Mouse (Mus musculus): ENCODE results near the gene Ttc9. TPM values are rescaled to one million over a fixed set of nuclear protein-coding genes. Genes with fewer than 3 reads are reported as not detected.

Ttc9 gene
- polyA plus RNA-seq, 1 experiment from 2014 or later, result 0.77 TPM

Other genes with a start within 250 kb of the Ttc9 start
- gene Adam4, start 209.3 kb upstream of the Ttc9 start, polyA plus RNA-seq (2014; fragmentation: Nextera tagmentation; extraction: Ambion mirVana), result 0.66 and 0.96 TPM in 2 replicates
- gene Cox16, start 146.1 kb upstream of the Ttc9 start, polyA plus RNA-seq (2014; fragmentation: Nextera tagmentation; extraction: Ambion mirVana), result 93.4 and 109 TPM in 2 replicates
- 32.9 and 36.3 TPM in 2 replicates for gene Gm20498, start 98.3 kb upstream of the Ttc9 start, polyA plus RNA-seq (2014; fragmentation: Nextera tagmentation; extraction: Ambion mirVana)
- gene Synj2bp, start 98.3 kb upstream of the Ttc9 start, polyA plus RNA-seq (2014; fragmentation: Nextera tagmentation; extraction: Ambion mirVana), result 35.0 and 40.0 TPM in 2 replicates
- gene Adam21, start 62.8 kb upstream of the Ttc9 start, polyA plus RNA-seq (2014; fragmentation: Nextera tagmentation; extraction: Ambion mirVana), result 0.27 and 0.31 TPM in 2 replicates
- 70.7 and 76.5 TPM in 2 replicates for gene Med6, start 36.2 kb upstream of the Ttc9 start, polyA plus RNA-seq (2014; fragmentation: Nextera tagmentation; extraction: Ambion mirVana)
- gene Map3k9, start 149.9 kb downstream of the Ttc9 start, polyA plus RNA-seq (2014; fragmentation: Nextera tagmentation; extraction: Ambion mirVana), result 0.04 and 0.52 TPM in 2 replicates
- gene Pcnx, start 228.8 kb downstream of the Ttc9 start, polyA plus RNA-seq (2014; fragmentation: Nextera tagmentation; extraction: Ambion mirVana), result 13.9 and 16.2 TPM in 2 replicates